Mouse (Mus musculus): Measurements from ENCODE around the gene Stat5b.

DNA sequence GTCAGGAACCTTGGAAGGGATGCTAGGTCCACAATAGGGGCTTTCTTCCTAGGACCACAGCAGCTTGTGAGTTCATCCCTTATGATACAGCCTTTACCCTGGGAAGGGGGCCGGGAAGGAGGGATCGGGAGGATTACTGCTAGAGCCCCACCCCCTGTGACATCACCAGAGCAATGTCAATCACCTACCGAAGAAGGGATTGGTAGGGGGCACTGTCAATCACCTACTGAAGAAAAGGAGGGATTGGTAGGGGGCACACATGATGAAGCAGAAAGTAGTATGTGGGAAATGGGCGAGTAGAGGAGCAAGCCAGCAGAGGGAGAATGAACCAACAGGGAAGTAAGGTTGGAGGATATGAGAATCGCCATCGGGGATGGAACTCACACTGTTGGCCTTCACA is 94.0 kb downstream of the Stat5b start:
- TF ChIP-seq CTCF (IDR thresholded peaks at IDR 0.05; ENCODE audit: low read depth, low read length): no peak
- TF ChIP-seq POLR2A (IDR thresholded peaks at IDR 0.05; ENCODE audit: borderline replicate concordance, low read depth, low read length): no peak
